Mouse (Mus musculus): ENCODE data around the gene Has3.

Gene Has3

DNA sequence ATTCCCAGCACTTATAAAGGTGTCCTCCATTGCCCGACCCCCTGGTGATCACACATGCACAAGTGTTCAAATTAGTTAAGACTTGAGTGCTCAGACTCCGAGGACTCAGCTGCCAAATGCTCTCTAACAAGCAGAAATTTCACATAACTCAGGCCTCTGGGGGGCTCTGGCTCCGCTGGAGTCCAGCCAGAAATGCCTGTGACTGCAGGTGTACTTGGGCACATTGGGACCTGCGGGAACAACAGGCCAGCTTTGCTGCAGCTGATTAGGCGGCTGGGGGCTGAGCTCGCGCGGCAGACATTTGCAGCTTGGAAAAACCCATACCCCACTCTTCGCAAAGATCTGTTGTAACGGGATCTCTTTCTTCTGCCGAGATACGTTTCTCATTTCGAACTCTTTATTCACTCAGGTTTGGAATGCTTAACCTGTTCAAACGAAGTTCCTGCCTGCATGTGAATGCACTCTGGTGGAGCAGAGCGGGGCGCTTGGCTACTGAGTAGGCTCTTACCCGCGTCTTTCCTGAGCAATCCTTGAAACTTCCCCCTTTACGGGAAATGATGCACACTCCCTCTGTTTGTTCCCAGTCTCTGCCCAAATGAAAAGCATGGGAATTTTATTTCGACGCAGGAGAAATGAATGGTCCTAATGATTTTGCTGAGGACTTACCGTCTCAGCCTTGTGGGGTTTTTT, 62.5 kb downstream of the Has3 start:
- DNase-seq (ENCODE audit: low spot score in 2 of 2): no peak

DNA sequence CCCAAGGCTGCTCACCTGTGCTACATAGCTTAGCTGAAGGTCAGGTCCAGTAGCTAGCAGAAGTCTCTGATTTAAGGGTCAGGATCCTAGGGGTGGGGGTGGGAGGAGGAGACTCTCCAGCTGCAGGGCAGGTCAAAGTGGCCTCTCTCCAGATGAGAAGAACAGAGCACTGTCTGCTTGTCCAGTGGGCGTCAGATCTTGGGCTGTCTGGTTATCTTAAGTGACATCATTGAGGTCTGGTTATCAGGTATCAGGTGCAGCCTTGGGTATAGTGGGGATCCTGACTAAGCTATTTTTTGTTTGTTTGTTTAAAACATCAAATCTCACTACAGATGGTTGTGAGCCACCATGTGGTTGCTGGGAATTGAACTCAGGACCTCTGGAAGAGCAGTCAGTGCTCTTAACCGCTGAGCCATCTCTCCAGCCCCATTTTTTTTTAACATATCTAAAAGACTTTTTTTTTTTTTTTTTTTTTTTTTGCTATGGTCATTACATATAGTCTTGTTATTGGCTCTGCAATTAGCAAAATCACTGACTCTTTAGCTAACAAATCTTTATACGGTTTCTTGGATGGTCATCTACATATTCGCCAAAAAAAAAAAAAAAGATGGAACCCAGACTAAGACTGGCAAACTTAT, 63.6 kb downstream of the Has3 start:
- DNase-seq (ENCODE audit: low spot score in 2 of 2): no peak

Measured in right cerebral cortex, postnatal 36 days (tissue).